Mouse (Mus musculus): ENCODE data around the gene Smurf1.

Smurf1 gene

GRCm38 (mm10) chr5:144869466-144869865 is 96.2 kb downstream of the Smurf1 start:
- no peak for DNase-seq (ENCODE audit: low read depth)

GRCm38 (mm10) chr5:144866923-144867322 is 98.7 kb downstream of the Smurf1 start:
- no peak for DNase-seq (ENCODE audit: low read depth)

GRCm38 (mm10) chr5:144860913-144861312 is 104.7 kb downstream of the Smurf1 start:
- no peak for DNase-seq (ENCODE audit: low read depth)

GRCm38 (mm10) chr5:144859284-144859683 is 106.4 kb downstream of the Smurf1 start:
- DNase-seq (ENCODE audit: low read depth): no peak

- DNase-seq (ENCODE audit: low read depth): no peak
These were observed 107.1 kb downstream of the Smurf1 start for GRCm38 (mm10) chr5:144858527-144858926.

GRCm38 (mm10) chr5:144855936-144856335 is 109.7 kb downstream of the Smurf1 start:
- DNase-seq (ENCODE audit: low read depth): no peak

GRCm38 (mm10) chr5:144853931-144854330 is 111.7 kb downstream of the Smurf1 start:
- DNase-seq (ENCODE audit: low read depth): no peak

GRCm38 (mm10) chr5:144851820-144852219 is 113.8 kb downstream of the Smurf1 start:
- DNase-seq (ENCODE audit: low read depth): no peak

- no peak for DNase-seq (ENCODE audit: low read depth)
These were observed 115.7 kb downstream of the Smurf1 start for GRCm38 (mm10) chr5:144849932-144850331.

GRCm38 (mm10) chr5:144848735-144849134 is 116.9 kb downstream of the Smurf1 start:
- no peak for DNase-seq (ENCODE audit: low read depth)

- no peak for DNase-seq (ENCODE audit: low read depth)
These were observed 120.3 kb downstream of the Smurf1 start for GRCm38 (mm10) chr5:144845352-144845751.

GRCm38 (mm10) chr5:144836100-144836499 is 129.5 kb downstream of the Smurf1 start:
- peak; percentile 6 for DNase-seq (ENCODE audit: low read depth)

- DNase-seq (ENCODE audit: low read depth): peak; percentile 13
These were observed 133.7 kb downstream of the Smurf1 start for GRCm38 (mm10) chr5:144831840-144832469.

- DNase-seq (ENCODE audit: low read depth): no peak
These were observed 136.0 kb downstream of the Smurf1 start for GRCm38 (mm10) chr5:144829631-144830030.

GRCm38 (mm10) chr5:144828365-144829102 is 137.1 kb downstream of the Smurf1 start:
- no peak for DNase-seq (ENCODE audit: low read depth)

All from c-Kit-positive CD71-negative TER-119-negative erythroid progenitor cells, embryonic 14.5 days (primary cell).